In genomic region chr5:147402505-147402904, GRCm38 (mm10) we compare ENCODE assay signal across 10 mouse cellular contexts. TPM values are rescaled to one million over a fixed set of nuclear protein-coding genes. Genes with fewer than 3 reads are reported as not detected.
A peak's percentile ranks its signal among the peaks of the same experiment; 100 is the strongest.
DNase-seq lines count a peak whose midpoint lies in the region; ATAC-seq and TF ChIP-seq lines count a peak whose summit lies in the region.
"Had no signal": no experiment of that assay in that cellular context is flagged by ENCODE, and none has a peak within 500 bp of the region (broad histone marks: within the 10 kb centered on the region; RNA-seq: fewer than 3 reads in every experiment).

No protein-coding gene starts in this region.

- no peak overlapping the region for H3K4me2 ChIP-seq in forebrain, postnatal 0 days (ENCODE audit: low read depth)
- H3K4me2 ChIP-seq in forebrain, embryonic 12.5 days, result no peak overlapping the region
- no peak overlapping the region for H3K4me2 ChIP-seq in neural tube, embryonic 15.5 days
- no peak overlapping the region for H3K4me2 ChIP-seq in lung, postnatal 0 days (replicated peaks; ENCODE audit: low read depth, low read length)
- H3K4me2 ChIP-seq: midbrain, embryonic 12.5 days had no signal

- H3K36me3 ChIP-seq in forebrain, postnatal 0 days (ENCODE audit: insufficient read depth), result no peaks in the 10 kb centered on the region
- no peaks in the 10 kb centered on the region for H3K36me3 ChIP-seq in forebrain, embryonic 12.5 days (replicated peaks)
- no peaks in the 10 kb centered on the region for H3K36me3 ChIP-seq in neural tube, embryonic 15.5 days
- H3K36me3 ChIP-seq in lung, postnatal 0 days (ENCODE audit: insufficient read depth, low read length), result no peaks in the 10 kb centered on the region
- H3K36me3 ChIP-seq: midbrain, embryonic 12.5 days had no signal

- peaks cover 39% of the 10 kb centered on the region for H3K27me3 ChIP-seq in forebrain, postnatal 0 days (ENCODE audit: insufficient read depth, low read length)
- peaks cover 52% of the 10 kb centered on the region for H3K27me3 ChIP-seq in forebrain, embryonic 12.5 days
- peaks cover 46% of the 10 kb centered on the region for H3K27me3 ChIP-seq in neural tube, embryonic 15.5 days (replicated peaks)
- no peaks in the 10 kb centered on the region for H3K27me3 ChIP-seq in cerebellum, adult 2 months (ENCODE audit: control insufficient read depth, insufficient read depth, low read length)
- H3K27me3 ChIP-seq in lung, postnatal 0 days (replicated peaks; ENCODE audit: insufficient read depth, low read length), result peaks cover 32% of the 10 kb centered on the region

- no peak for TF ChIP-seq POLR2A in cerebellum, adult 2 months (IDR thresholded peaks at IDR 0.05; ENCODE audit: borderline replicate concordance, insufficient read depth, low read length)

- TF ChIP-seq CTCF in forebrain, postnatal 0 days (IDR thresholded peaks at IDR 0.05; ENCODE audit: low read depth), result peak; percentile 70
- peak; percentile 71 for TF ChIP-seq CTCF in cerebellum, adult 2 months (IDR thresholded peaks at IDR 0.05; ENCODE audit: borderline replicate concordance, insufficient read depth, low read depth, low read length)
- peak; percentile 76 for TF ChIP-seq CTCF in lung, postnatal 0 days (IDR thresholded peaks at IDR 0.05)

- peak; percentile 74 for DNase-seq in forebrain, postnatal 0 days
- DNase-seq in neural tube, embryonic 10.5 days (ENCODE audit: extremely low spot score, low spot score), result peak; percentile 36
- peak; percentile 71 to 77 for DNase-seq in cerebellum, adult 2 months
- DNase-seq in induced T-regulatory cell, adult 2 months (ENCODE audit: low read depth), result peak; percentile 42
- DNase-seq in lung, postnatal 0 days (ENCODE audit: low spot score), result peak; percentile 82
- DNase-seq in thymus, postnatal 14 days, result peak; percentile 61

- WGBS in forebrain, postnatal 0 days, result 18% methylated on average over 5 of the region's 5 CpGs
- 24% methylated on average over 5 of the region's 5 CpGs for WGBS in forebrain, embryonic 12.5 days
- 18% methylated on average over 5 of the region's 5 CpGs for WGBS in neural tube, embryonic 15.5 days
- WGBS in cerebellum, adult 2 months, result 12% methylated on average over 5 of the region's 5 CpGs
- WGBS in lung, postnatal 0 days, result 16% methylated on average over 5 of the region's 5 CpGs

- no peak overlapping the region for H3K4me3 ChIP-seq in forebrain, postnatal 0 days (ENCODE audit: low read depth, low read length)
- no peak overlapping the region for H3K4me3 ChIP-seq in forebrain, embryonic 12.5 days (replicated peaks)
- no peak overlapping the region for H3K4me3 ChIP-seq in neural tube, embryonic 15.5 days (replicated peaks)
- H3K4me3 ChIP-seq in cerebellum, adult 2 months (replicated peaks; ENCODE audit: insufficient read depth, low read depth, low read length), result no peak overlapping the region
- no peak overlapping the region for H3K4me3 ChIP-seq in lung, postnatal 0 days (ENCODE audit: low read depth, low read length)
- H3K4me3 ChIP-seq: midbrain, embryonic 12.5 days had no signal

- H3K4me1 ChIP-seq in forebrain, postnatal 0 days (ENCODE audit: insufficient read depth), result no peaks in the 10 kb centered on the region
- H3K4me1 ChIP-seq in forebrain, embryonic 12.5 days, result peaks cover 14% of the 10 kb centered on the region; the same call in 1 of the 2 replicates
- peaks cover 17% of the 10 kb centered on the region for H3K4me1 ChIP-seq in neural tube, embryonic 15.5 days
- H3K4me1 ChIP-seq in cerebellum, adult 2 months (ENCODE audit: control insufficient read depth, insufficient read depth, low read length), result no peaks in the 10 kb centered on the region
- H3K4me1 ChIP-seq in lung, postnatal 0 days (ENCODE audit: insufficient read depth, low read depth, low read length), result no peaks in the 10 kb centered on the region

- no peak overlapping the region for H3K9ac ChIP-seq in forebrain, postnatal 0 days
- H3K9ac ChIP-seq in forebrain, embryonic 12.5 days, result no peak overlapping the region
- no peak overlapping the region for H3K9ac ChIP-seq in neural tube, embryonic 15.5 days (replicated peaks)
- no peak overlapping the region for H3K9ac ChIP-seq in lung, postnatal 0 days (replicated peaks; ENCODE audit: low read depth)
- H3K9ac ChIP-seq: midbrain, embryonic 12.5 days had no signal

- H3K27ac ChIP-seq in forebrain, postnatal 0 days (ENCODE audit: low read depth, low read length), result no peak overlapping the region
- no peak overlapping the region for H3K27ac ChIP-seq in forebrain, embryonic 12.5 days
- no peak overlapping the region for H3K27ac ChIP-seq in neural tube, embryonic 15.5 days (replicated peaks)
- H3K27ac ChIP-seq in cerebellum, adult 2 months (ENCODE audit: insufficient read depth, low read length), result no peak overlapping the region
- no peak overlapping the region for H3K27ac ChIP-seq in lung, postnatal 0 days (ENCODE audit: low read length)
- H3K27ac ChIP-seq: midbrain, embryonic 12.5 days had no signal

- ATAC-seq in forebrain, postnatal 0 days, result no peak
- no peak for ATAC-seq in forebrain, embryonic 12.5 days (ENCODE audit: low FRiP score)
- ATAC-seq in neural tube, embryonic 15.5 days (ENCODE audit: low FRiP score), result no peak
- no peak for ATAC-seq in lung, postnatal 0 days

- TF ChIP-seq EP300 in lung, postnatal 0 days (IDR thresholded peaks at IDR 0.05), result no peak

- H3K9me3 ChIP-seq in forebrain, postnatal 0 days (ENCODE audit: low read length), result no peaks in the 10 kb centered on the region
- no peaks in the 10 kb centered on the region for H3K9me3 ChIP-seq in forebrain, embryonic 12.5 days
- H3K9me3 ChIP-seq in neural tube, embryonic 15.5 days (replicated peaks), result no peaks in the 10 kb centered on the region
- no peaks in the 10 kb centered on the region for H3K9me3 ChIP-seq in lung, postnatal 0 days (ENCODE audit: low read length)
- H3K9me3 ChIP-seq: midbrain, embryonic 12.5 days had no signal

RNA-seq across cellular contexts. Expression of gene Flt3, which starts 2.2 kb away (rescaled TPM):
- total RNA-seq in forebrain, postnatal 0 days (2014; rRNA removed), result 0.77 and 0.86 TPM in 2 replicates
- polyA plus RNA-seq in forebrain, postnatal 0 days (2015; fragmentation: Nextera tagmentation; extraction: Ambion mirVana), result 0.35 and 0.68 TPM in 2 replicates
- polyA plus RNA-seq in forebrain, embryonic 12.5 days (2016; fragmentation: Nextera tagmentation; extraction: Ambion mirVana), result 0.05 and 0.11 TPM in 2 replicates
- 2.4 and 2.6 TPM in 2 replicates for polyA plus RNA-seq in neural tube, embryonic 15.5 days (2015; fragmentation: Nextera tagmentation; extraction: Ambion mirVana)
- polyA plus RNA-seq in cerebellum, adult 2 months (2012; rRNA removed), result 24.8 and 25.3 TPM in 2 replicates
- polyA plus RNA-seq in lung, postnatal 0 days (2015; fragmentation: Nextera tagmentation; extraction: Ambion mirVana), result 0.24 and 0.31 TPM in 2 replicates
- total RNA-seq: gastrocnemius, postnatal 4 days had no signal

RNA-seq across cellular contexts. Expression of gene Pan3, which starts 27.5 kb away (rescaled TPM):
- total RNA-seq in forebrain, postnatal 0 days (2014; rRNA removed), result 50.5 and 68.0 TPM in 2 replicates
- 39.0 and 52.6 TPM in 2 replicates for polyA plus RNA-seq in forebrain, postnatal 0 days (2015; fragmentation: Nextera tagmentation; extraction: Ambion mirVana)
- 43.4 and 55.1 TPM in 2 replicates for polyA plus RNA-seq in forebrain, embryonic 12.5 days (2016; fragmentation: Nextera tagmentation; extraction: Ambion mirVana)
- 61.5 and 61.6 TPM in 2 replicates for polyA plus RNA-seq in neural tube, embryonic 15.5 days (2015; fragmentation: Nextera tagmentation; extraction: Ambion mirVana)
- 97.4 and 105 TPM in 2 replicates for polyA plus RNA-seq in cerebellum, adult 2 months (2012; rRNA removed)
- polyA plus RNA-seq in lung, postnatal 0 days (2015; fragmentation: Nextera tagmentation; extraction: Ambion mirVana), result 77.8 and 79.6 TPM in 2 replicates
